Mouse (Mus musculus) liver, adult 2 months (tissue): Measurements from ENCODE around the gene Scarf2.

Experiments used
- CTCF ChIP-seq: fragments of 200-500 bp; IDR thresholded peaks from 2 replicates; pipeline ENCODE4 v1.5.1; 2011; ENCODE audit warnings: low read depth, low read length, control low read depth
- POLR2A ChIP-seq: fragments of 200-500 bp; IDR thresholded peaks from 2 replicates; pipeline ENCODE4 v1.6.1; 2011; ENCODE audit warnings: low read length, control low read depth; ENCODE audit not compliant: insufficient read depth; ENCODE audit errors: extremely low read depth

GRCm38 (mm10) chr16:17833681-17834399 is 36.8 kb downstream of the Scarf2 start:
- TF ChIP-seq CTCF (no peak), POLR2A (no peak)
